In the genomic region with DNA sequence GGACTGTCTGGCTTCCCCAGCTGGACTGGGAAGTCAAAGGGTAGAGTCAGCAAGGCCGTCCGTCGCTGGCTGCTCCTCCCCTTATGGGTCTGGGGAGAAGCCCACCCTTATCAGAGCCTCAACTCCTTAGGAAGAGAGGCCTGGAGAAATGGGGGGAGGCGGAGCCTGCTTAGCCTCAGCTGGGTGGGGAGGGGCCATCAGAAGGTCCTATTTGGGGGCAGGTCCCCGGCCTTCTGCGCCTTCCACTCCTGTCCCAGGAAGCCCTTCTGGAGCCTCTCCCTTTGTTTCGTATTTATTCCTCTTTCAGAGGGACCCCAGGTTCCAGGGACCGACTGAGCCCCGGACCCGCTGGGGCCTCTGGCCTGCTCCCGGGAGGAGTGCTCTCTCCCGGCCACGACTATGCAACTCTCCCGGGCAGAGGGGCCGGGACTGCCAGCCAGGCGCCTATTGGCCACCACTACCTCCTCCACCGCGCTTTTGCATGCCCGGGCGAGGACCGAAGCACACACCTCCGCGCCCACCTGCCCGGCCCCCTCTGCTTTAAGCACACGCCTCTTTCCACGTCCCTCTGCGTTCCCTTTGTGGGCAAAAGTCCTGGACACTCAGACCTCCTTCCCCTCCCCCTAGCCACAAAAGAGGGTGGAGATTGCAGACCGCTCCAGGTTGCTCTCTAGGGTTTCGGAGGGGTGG, we compare ENCODE assay signal across 11 mouse cellular contexts. TPM values are rescaled to one million over a fixed set of nuclear protein-coding genes. Genes with fewer than 3 reads are reported as not detected.
DNase-seq lines count a peak whose midpoint lies in the region; ATAC-seq lines count a peak whose summit lies in the region.
"Had no signal": no experiment of that assay in that cellular context is flagged by ENCODE, and none has a peak within 500 bp of the region (broad histone marks: within the 10 kb centered on the region; RNA-seq: fewer than 3 reads in every experiment).

No protein-coding gene starts in this region.

- no peak overlapping the region for H3K27ac ChIP-seq in hindbrain, embryonic 15.5 days (replicated peaks)
- H3K27ac ChIP-seq in midbrain, embryonic 16.5 days (ENCODE audit: low read length) = no peak overlapping the region
- H3K27ac ChIP-seq: macrophage had no signal

- H3K9me3 ChIP-seq in hindbrain, embryonic 15.5 days = no peaks in the 10 kb centered on the region
- H3K9me3 ChIP-seq in midbrain, embryonic 16.5 days (replicated peaks; ENCODE audit: control insufficient read depth, low read length, poor library complexity, severe bottlenecking) = no peaks in the 10 kb centered on the region

- H3K27me3 ChIP-seq in hindbrain, embryonic 15.5 days = 0 out of 2 replicates have a peak, but pooled peaks cover 6% of the 10 kb centered on the region
- H3K27me3 ChIP-seq in midbrain, embryonic 16.5 days (ENCODE audit: control insufficient read depth, insufficient read depth, low read depth, low read length) = no peaks in the 10 kb centered on the region

- H3K36me3 ChIP-seq in hindbrain, embryonic 15.5 days = no peaks in the 10 kb centered on the region
- H3K36me3 ChIP-seq in midbrain, embryonic 16.5 days (ENCODE audit: control insufficient read depth, insufficient read depth, low read length) = peaks cover 3% of the 10 kb centered on the region; the same call in 1 of the 2 replicates

- 0 out of 2 replicates have a peak overlapping the region, but pooled peaks have one; percentile 10 for H3K9ac ChIP-seq in hindbrain, embryonic 15.5 days
- peak overlapping the region; percentile 49 for H3K9ac ChIP-seq in midbrain, embryonic 16.5 days (ENCODE audit: low read depth, low read length)

- H3K4me3 ChIP-seq in hindbrain, embryonic 15.5 days = no peak overlapping the region
- H3K4me3 ChIP-seq in midbrain, embryonic 16.5 days (ENCODE audit: low read depth, low read length) = no peak overlapping the region

- peaks cover 35% of the 10 kb centered on the region for H3K4me1 ChIP-seq in hindbrain, embryonic 15.5 days (replicated peaks)
- H3K4me1 ChIP-seq in midbrain, embryonic 16.5 days (ENCODE audit: control insufficient read depth, insufficient read depth, low read length) = peaks cover 7% of the 10 kb centered on the region; the same call in 1 of the 2 replicates

- 9% methylated on average over 29 of the region's 29 CpGs for WGBS in hindbrain, embryonic 15.5 days
- WGBS in midbrain, embryonic 16.5 days = 9% methylated on average over 29 of the region's 29 CpGs

- ATAC-seq in hindbrain, embryonic 15.5 days (ENCODE audit: low FRiP score, low read depth) = no peak
- no peak for ATAC-seq in midbrain, embryonic 16.5 days

- peak overlapping the region; percentile 26 for H3K4me2 ChIP-seq in hindbrain, embryonic 15.5 days
- peak overlapping the region; percentile 8; the same call in 1 of the 2 replicates for H3K4me2 ChIP-seq in midbrain, embryonic 16.5 days (ENCODE audit: low read length)

- peak; percentile 23 to 45 for DNase-seq in kidney, postnatal 4 days
- DNase-seq in kidney, adult 8-10 months = no peak
- DNase-seq in embryo, embryonic 9.5 days (ENCODE audit: extremely low spot score) = peak; percentile 53
- DNase-seq in adrenal gland, postnatal 14 days = no peak
- DNase-seq in left cerebral cortex, adult 18-20 months (ENCODE audit: low spot score in 2 of 2) = no peak
- no peak for DNase-seq in cerebellum, postnatal 36 days
- DNase-seq: gastrocnemius, postnatal 25 days; right cerebral cortex, postnatal 4 days had no signal

RNA-seq across cellular contexts. Expression of a gene that starts 10.3 kb away (rescaled TPM):
- 24.4 and 24.7 TPM in 2 replicates for polyA plus RNA-seq in hindbrain, embryonic 15.5 days (2015; fragmentation: Nextera tagmentation; extraction: Ambion mirVana)
- polyA plus RNA-seq in midbrain, embryonic 16.5 days (2015; fragmentation: Nextera tagmentation; extraction: Ambion mirVana) = 21.8 and 25.4 TPM in 2 replicates
- total RNA-seq in adrenal gland, postnatal 14 days (2021) = 267 and 289 TPM in 2 replicates
- total RNA-seq in left cerebral cortex, adult 18-20 months (2021) = 100 to 1,000 TPM; 103 to 106 TPM

RNA-seq across cellular contexts. Expression of a gene that starts 13.7 kb away (rescaled TPM):
- polyA plus RNA-seq in hindbrain, embryonic 15.5 days (2015; fragmentation: Nextera tagmentation; extraction: Ambion mirVana) = 10.8 and 11.1 TPM in 2 replicates
- polyA plus RNA-seq in midbrain, embryonic 16.5 days (2015; fragmentation: Nextera tagmentation; extraction: Ambion mirVana) = 5.8 and 7.7 TPM in 2 replicates
- 0.30 and 0.33 TPM in 2 replicates for total RNA-seq in adrenal gland, postnatal 14 days (2021)
- 10 to 100 TPM; 20.5 to 20.7 TPM for total RNA-seq in left cerebral cortex, adult 18-20 months (2021)
- total RNA-seq: gastrocnemius, postnatal 25 days had no signal
- polyA plus RNA-seq: macrophage had no signal

RNA-seq across cellular contexts. Expression of a gene that starts 48.4 kb away (rescaled TPM):
- polyA plus RNA-seq in hindbrain, embryonic 15.5 days (2015; fragmentation: Nextera tagmentation; extraction: Ambion mirVana) = 1.1 and 1.7 TPM in 2 replicates
- polyA plus RNA-seq in midbrain, embryonic 16.5 days (2015; fragmentation: Nextera tagmentation; extraction: Ambion mirVana) = 0.69 and 1.0 TPM in 2 replicates
- total RNA-seq in adrenal gland, postnatal 14 days (2021) = 20.2 and 22.0 TPM in 2 replicates
- 1 to 10 TPM; 1.5 to 1.8 TPM for total RNA-seq in left cerebral cortex, adult 18-20 months (2021)
- polyA plus RNA-seq: macrophage had no signal

Comparison
In these comparisons a context has a peak if more than half of its experiments do, and no peak if none do; other contexts are left out.
1. DNase-seq: peak in kidney, postnatal 4 days (2 of 2) and embryo, embryonic 9.5 days (single experiment); none in kidney, adult 8-10 months (0 of 2), adrenal gland, postnatal 14 days (single experiment), left cerebral cortex, adult 18-20 months (0 of 2) and cerebellum, postnatal 36 days (0 of 2).
2. RNA of a gene that starts 13.7 kb away (total RNA-seq): 20.5 to 20.7 TPM in left cerebral cortex, adult 18-20 months; 0.30 to 0.33 TPM in adrenal gland, postnatal 14 days; every median in the first group is over 10 times any median in the second.